Mouse (Mus musculus): Measurements from ENCODE around the gene Cdadc1. TPM values are rescaled to one million over a fixed set of nuclear protein-coding genes. Genes with fewer than 3 reads are reported as not detected.

Gene Cdadc1
- total RNA-seq, 2 experiments from 2014 or later = 28.2 to 40.7 TPM

GRCm38 (mm10) chr14:59543158-59543826, 54.5 kb downstream of the Cdadc1 start:
- DNase-seq = no peak

- DNase-seq = no peak
Observed at GRCm38 (mm10) chr14:59540761-59541160, 57.0 kb downstream of the Cdadc1 start.

- DNase-seq = no peak
Observed at GRCm38 (mm10) chr14:59540230-59540629, 57.5 kb downstream of the Cdadc1 start.

- no peak for DNase-seq
Observed at GRCm38 (mm10) chr14:59537829-59538432, 59.8 kb downstream of the Cdadc1 start.

- no peak for DNase-seq
Observed at GRCm38 (mm10) chr14:59533908-59534307, 63.9 kb downstream of the Cdadc1 start.

- DNase-seq = no peak
Observed at GRCm38 (mm10) chr14:59532986-59533385, 64.8 kb downstream of the Cdadc1 start.

GRCm38 (mm10) chr14:59530801-59531200, 67.0 kb downstream of the Cdadc1 start:
- no peak for DNase-seq

GRCm38 (mm10) chr14:59525843-59526242, 71.9 kb downstream of the Cdadc1 start:
- DNase-seq = no peak

GRCm38 (mm10) chr14:59513922-59514444, 83.8 kb downstream of the Cdadc1 start:
- no peak for DNase-seq

Other genes starting within 250 kb of the Cdadc1 start
- 1 to 10 TPM; 1.9 to 2.0 TPM for gene Phf11d, start 232.5 kb downstream of the Cdadc1 start, total RNA-seq (2021)
- under 1 TPM; 0.28 to 0.38 TPM for gene Phf11c, start 202.6 kb downstream of the Cdadc1 start, total RNA-seq (2021)
- gene Setdb2, start 157.1 kb downstream of the Cdadc1 start, total RNA-seq (2021) = 1 to 10 TPM; 2.9 to 6.0 TPM
- gene Cab39l, start 157.0 kb downstream of the Cdadc1 start, total RNA-seq (2021) = 10 to 100 TPM; 16.8 to 17.9 TPM
- gene Shisa2, start 27.3 kb upstream of the Cdadc1 start, total RNA-seq (2021) = 10 to 100 TPM; 65.1 to 85.6 TPM

All from gastrocnemius, postnatal 25 days (tissue).